Mouse (Mus musculus) limb, embryonic 13.5 days (tissue): ENCODE results near the gene Tuba1a. TPM values are rescaled to one million over a fixed set of nuclear protein-coding genes. Genes with fewer than 3 reads are reported as not detected.
"Not testable (repeated sequence)": the region's sequence is repeated elsewhere in the genome, so short reads cannot be mapped to it uniquely, and the experiment has no call there.

Experiments
- ATAC-seq: fragments of 200-750 bp; cut with Nextera tagmentation; 2 replicates; pipeline ENCODE4 v1.8.0; 2017; ENCODE audit warnings: low read depth, moderate number of reproducible peaks, moderate TSS enrichment; ENCODE audit not compliant: low FRiP score
- H3K27ac ChIP-seq: fragments of 300-500 bp; sonication (generic); 2 replicates; pipeline ENCODE4 v1.5.1; 2015; ENCODE audit warnings: inconsistent platforms, mild to moderate bottlenecking, moderate library complexity
- H3K27me3 ChIP-seq: fragments of 300-500 bp; sonication (generic); 2 replicates; pipeline ENCODE4 v1.6.1; 2015; ENCODE audit warnings: mild to moderate bottlenecking, inconsistent platforms
- H3K36me3 ChIP-seq: fragments of 300-500 bp; sonication (generic); 2 replicates; pipeline ENCODE4 v1.6.1; 2015; ENCODE audit warnings: inconsistent platforms, mild to moderate bottlenecking, moderate library complexity
- H3K4me1 ChIP-seq: fragments of 300-500 bp; sonication (generic); 2 replicates; pipeline ENCODE4 v1.6.1; 2015; ENCODE audit warnings: inconsistent platforms
- H3K4me2 ChIP-seq: fragments of 300-500 bp; sonication (generic); replicated peaks from 2 replicates; pipeline ENCODE4 v1.6.1; 2015; ENCODE audit warnings: inconsistent platforms, mild to moderate bottlenecking, moderate library complexity
- H3K4me3 ChIP-seq: fragments of 300-500 bp; sonication (generic); 2 replicates; pipeline ENCODE4 v1.5.1; 2015; ENCODE audit warnings: moderate library complexity, mild to moderate bottlenecking, inconsistent platforms
- H3K9ac ChIP-seq: fragments of 300-500 bp; sonication (generic); 2 replicates; pipeline ENCODE4 v1.6.1; 2015; ENCODE audit warnings: mild to moderate bottlenecking, inconsistent platforms
- H3K9me3 ChIP-seq: fragments of 300-500 bp; sonication (generic); 2 replicates; pipeline ENCODE4 v1.6.1; 2016; ENCODE audit warnings: inconsistent platforms
- WGBS: fragments of 180-500 bp; shearing (Covaris S2); methylation state at CpG from one replicate; pipeline ENCODE4 v1.1.7; 2015; 5-methylcytosine and 5-hydroxymethylcytosine counted together
- polyA plus RNA-seq: library from polyadenylated mRNA; unstranded; fragments of >200 nt; fragmentation: Nextera tagmentation; extraction: Ambion mirVana; gene quantifications from 2 replicates; pipeline ENCODE4 v1.2.1, GENCODE M21; 2015

Gene Tuba1a
- polyA plus RNA-seq, 1 experiment from 2014 or later: 1,426 TPM

- no peak overlapping the region for H3K4me2 ChIP-seq
- no peak overlapping the region for H3K4me3 ChIP-seq
- H3K4me1 ChIP-seq: peaks cover 14% of the 10 kb centered on the region
- ATAC-seq: no peak
- no peaks in the 10 kb centered on the region for H3K27me3 ChIP-seq
- H3K9ac ChIP-seq: no peak overlapping the region
- H3K36me3 ChIP-seq: peaks cover 10% of the 10 kb centered on the region
- H3K27ac ChIP-seq: no peak overlapping the region
- 80% methylated on average over 5 of the region's 5 CpGs for WGBS
- no peaks in the 10 kb centered on the region for H3K9me3 ChIP-seq
Observed at GRCm38 (mm10) chr15:98927566-98927965, 25.9 kb downstream of the Tuba1a start.

- H3K9me3 ChIP-seq: no peaks in the 10 kb centered on the region
- H3K27me3 ChIP-seq: no peaks in the 10 kb centered on the region
- H3K4me3 ChIP-seq: no peak overlapping the region
- no peaks in the 10 kb centered on the region; the same call in 1 of the 2 replicates for H3K36me3 ChIP-seq
- no peak for ATAC-seq
- 66% methylated on average over 3 of the region's 3 CpGs for WGBS
- peaks cover 8% of the 10 kb centered on the region for H3K4me1 ChIP-seq
- no peak overlapping the region for H3K4me2 ChIP-seq
- no peak overlapping the region for H3K9ac ChIP-seq
- H3K27ac ChIP-seq: no peak overlapping the region
Observed at GRCm38 (mm10) chr15:98924682-98925081, 28.8 kb downstream of the Tuba1a start.

GRCm38 (mm10) chr15:98923031-98923537 is 30.4 kb downstream of the Tuba1a start:
- Histone ChIP-seq H3K27me3 (no peaks in the 10 kb centered on the region), H3K9me3 (no peaks in the 10 kb centered on the region), H3K4me3 (no peak overlapping the region), H3K36me3 (no peaks in the 10 kb centered on the region; the same call in 1 of the 2 replicates), H3K9ac (no peak overlapping the region), H3K4me2 (no peak overlapping the region), H3K27ac (no peak overlapping the region), H3K4me1 (peaks cover 5% of the 10 kb centered on the region)
- ATAC-seq: no peak
- WGBS: 83% methylated on average over 2 of the region's 2 CpGs

GRCm38 (mm10) chr15:98922581-98922980 is 30.9 kb downstream of the Tuba1a start:
- Histone ChIP-seq H3K4me1 (peaks cover 5% of the 10 kb centered on the region), H3K27me3 (no peaks in the 10 kb centered on the region)
- WGBS: 55% methylated on average over 3 of the region's 3 CpGs

GRCm38 (mm10) chr15:98921510-98921909 is 32.0 kb downstream of the Tuba1a start:
- H3K4me2 ChIP-seq: no peak overlapping the region
- 74% methylated on average over 5 of the region's 5 CpGs for WGBS
- no peak overlapping the region for H3K27ac ChIP-seq
- no peaks in the 10 kb centered on the region; the same call in 1 of the 2 replicates for H3K36me3 ChIP-seq
- no peak for ATAC-seq
- peaks cover 12% of the 10 kb centered on the region for H3K4me1 ChIP-seq
- no peak overlapping the region for H3K9ac ChIP-seq
- no peak overlapping the region for H3K4me3 ChIP-seq
- H3K9me3 ChIP-seq: no peaks in the 10 kb centered on the region
- no peaks in the 10 kb centered on the region for H3K27me3 ChIP-seq

More at GRCm38 (mm10) chr15:98922581-98922980, 30.9 kb downstream of the Tuba1a start:
- Histone ChIP-seq H3K4me3 (no peak overlapping the region), H3K36me3 (no peaks in the 10 kb centered on the region; the same call in 1 of the 2 replicates), H3K4me2 (no peak overlapping the region), H3K9me3 (no peaks in the 10 kb centered on the region), H3K27ac (no peak overlapping the region), H3K9ac (no peak overlapping the region)
- no peak for ATAC-seq

- not testable (repeated sequence) for H3K27me3 ChIP-seq, ATAC-seq, H3K9me3 ChIP-seq
- peak overlapping the region; percentile 85 for H3K4me2 ChIP-seq
- H3K27ac ChIP-seq: peak overlapping the region; percentile 72; the same call in 1 of the 2 replicates
- peak overlapping the region; percentile 56; the same call in 1 of the 2 replicates for H3K9ac ChIP-seq
- peaks cover 29% of the 10 kb centered on the region for H3K4me1 ChIP-seq
- peaks cover 17% of the 10 kb centered on the region for H3K36me3 ChIP-seq
- WGBS: 24% methylated on average over 8 of the region's 8 CpGs
- peak overlapping the region; percentile 83 for H3K4me3 ChIP-seq
Observed at GRCm38 (mm10) chr15:98918499-98918895, 35.0 kb downstream of the Tuba1a start.

GRCm38 (mm10) chr15:98917538-98918498 is 35.7 kb downstream of the Tuba1a start, which contains the start of gene Lmbr1l:
Gene Lmbr1l (minus strand): TSS chr15:98918231.
- H3K27ac ChIP-seq: peak within 1 kb of the TSS; percentile 96
- peak within 1 kb of the TSS; percentile 88 for H3K9ac ChIP-seq
- no peaks in the 10 kb centered on the region for H3K27me3 ChIP-seq
- peak within 1 kb of the TSS; percentile 85 for H3K4me2 ChIP-seq
- H3K9me3 ChIP-seq: no peaks in the 10 kb centered on the region
- ATAC-seq: peak; percentile 97
- peaks cover 29% of the 10 kb centered on the region for H3K4me1 ChIP-seq
- WGBS: under 1% methylated on average over 82 of the region's 82 CpGs
- peak within 1 kb of the TSS; percentile 83 for H3K4me3 ChIP-seq
- H3K36me3 ChIP-seq: peaks cover 24% of the 10 kb centered on the region

GRCm38 (mm10) chr15:98917091-98917490 is 36.4 kb downstream of the Tuba1a start:
- Histone ChIP-seq H3K27ac (peak overlapping the region; percentile 96; the same call in 1 of the 2 replicates), H3K36me3 (peaks cover 31% of the 10 kb centered on the region), H3K4me3 (peak overlapping the region; percentile 83), H3K4me1 (peaks cover 29% of the 10 kb centered on the region), H3K9me3 (no peaks in the 10 kb centered on the region), H3K4me2 (peak overlapping the region; percentile 85), H3K27me3 (no peaks in the 10 kb centered on the region), H3K9ac (peak overlapping the region; percentile 88)
- ATAC-seq: no peak
- WGBS: under 1% methylated on average over 14 of the region's 14 CpGs

GRCm38 (mm10) chr15:98916016-98916415 is 37.5 kb downstream of the Tuba1a start:
- no peak for ATAC-seq
- H3K9ac ChIP-seq: peak overlapping the region; percentile 88
- WGBS: 86% methylated on average over 4 of the region's 4 CpGs

GRCm38 (mm10) chr15:98914903-98915302 is 38.6 kb downstream of the Tuba1a start:
- ATAC-seq: no peak
- Histone ChIP-seq H3K27ac (no peak overlapping the region), H3K4me2 (no peak overlapping the region), H3K27me3 (no peaks in the 10 kb centered on the region), H3K4me3 (no peak overlapping the region), H3K9me3 (no peaks in the 10 kb centered on the region), H3K9ac (no peak overlapping the region), H3K36me3 (peaks cover 53% of the 10 kb centered on the region), H3K4me1 (peaks cover 29% of the 10 kb centered on the region)
- 94% methylated on average over 6 of the region's 6 CpGs for WGBS

More at GRCm38 (mm10) chr15:98916016-98916415, 37.5 kb downstream of the Tuba1a start:
- Histone ChIP-seq H3K27me3 (no peaks in the 10 kb centered on the region), H3K9me3 (no peaks in the 10 kb centered on the region), H3K4me3 (peak overlapping the region; percentile 83), H3K36me3 (peaks cover 42% of the 10 kb centered on the region), H3K4me1 (peaks cover 29% of the 10 kb centered on the region), H3K27ac (no peak overlapping the region), H3K4me2 (peak overlapping the region; percentile 85)

- Histone ChIP-seq H3K9ac (no peak overlapping the region), H3K27me3 (peaks cover 13% of the 10 kb centered on the region), H3K4me2 (no peak overlapping the region), H3K36me3 (peaks cover 70% of the 10 kb centered on the region), H3K9me3 (no peaks in the 10 kb centered on the region), H3K27ac (no peak overlapping the region), H3K4me1 (no peaks in the 10 kb centered on the region), H3K4me3 (no peak overlapping the region)
- WGBS: 29% methylated on average over 10 of the region's 10 CpGs
- ATAC-seq: no peak
Observed at GRCm38 (mm10) chr15:98904692-98905091, 48.8 kb downstream of the Tuba1a start.

- Histone ChIP-seq H3K4me2 (no peak overlapping the region), H3K9me3 (no peaks in the 10 kb centered on the region), H3K36me3 (peaks cover 49% of the 10 kb centered on the region), H3K27me3 (peaks cover 34% of the 10 kb centered on the region), H3K4me1 (peaks cover 10% of the 10 kb centered on the region), H3K4me3 (no peak overlapping the region), H3K9ac (no peak overlapping the region), H3K27ac (no peak overlapping the region)
- 96% methylated on average over 2 of the region's 2 CpGs for WGBS
- ATAC-seq: no peak
Observed at GRCm38 (mm10) chr15:98902600-98902999, 50.9 kb downstream of the Tuba1a start.
